Mouse (Mus musculus) heart, embryonic 15.5 days (tissue): ENCODE results near the gene Eng. TPM values are rescaled to one million over a fixed set of nuclear protein-coding genes. Genes with fewer than 3 reads are reported as not detected.
A peak's percentile ranks its signal among the peaks of the same experiment; 100 is the strongest.

ENCODE experiments used
- ATAC-seq: fragments of 200-750 bp; cut with Nextera tagmentation; replicated peaks from 2 replicates; pipeline ENCODE4 v1.8.0; 2017; ENCODE audit warnings: low read depth, moderate TSS enrichment; ENCODE audit not compliant: insufficient number of reproducible peaks, insufficient read depth, low FRiP score
- H3K27ac ChIP-seq: fragments of 300-500 bp; sonication (generic); 2 replicates; pipeline ENCODE4 v1.5.1; 2015; ENCODE audit warnings: mild to moderate bottlenecking, inconsistent platforms
- H3K27me3 ChIP-seq: fragments of 300-500 bp; sonication (generic); 2 replicates; pipeline ENCODE4 v1.6.1; 2015; ENCODE audit warnings: inconsistent platforms
- H3K36me3 ChIP-seq: fragments of 300-500 bp; sonication (generic); 2 replicates; pipeline ENCODE4 v1.6.1; 2015; ENCODE audit warnings: mild to moderate bottlenecking, inconsistent platforms
- H3K4me1 ChIP-seq: fragments of 300-500 bp; sonication (generic); replicated peaks from 2 replicates; pipeline ENCODE4 v1.6.1; 2015; ENCODE audit warnings: inconsistent platforms
- H3K4me2 ChIP-seq: fragments of 300-500 bp; sonication (generic); 2 replicates; pipeline ENCODE4 v1.6.1; 2015; ENCODE audit warnings: inconsistent platforms, mild to moderate bottlenecking, moderate library complexity
- H3K4me3 ChIP-seq: fragments of 300-500 bp; sonication (generic); 2 replicates; pipeline ENCODE4 v1.5.1; 2015; ENCODE audit warnings: mild to moderate bottlenecking, inconsistent platforms
- H3K9ac ChIP-seq: fragments of 300-500 bp; sonication (generic); 2 replicates; pipeline ENCODE4 v1.6.1; 2015; ENCODE audit warnings: mild to moderate bottlenecking, inconsistent platforms
- H3K9me3 ChIP-seq: fragments of 300-500 bp; sonication (generic); replicated peaks from 2 replicates; pipeline ENCODE4 v1.6.1; 2016; ENCODE audit warnings: inconsistent platforms
- WGBS: fragments of 180-500 bp; shearing (Covaris S2); methylation state at CpG from one replicate; pipeline ENCODE4 v1.1.7; 2015; ENCODE audit warnings: mixed read lengths; 5-methylcytosine and 5-hydroxymethylcytosine counted together
- polyA plus RNA-seq: library from polyadenylated mRNA; unstranded; fragments of >200 nt; fragmentation: Nextera tagmentation; extraction: Ambion mirVana; gene quantifications from 2 replicates; pipeline ENCODE4 v1.2.1, GENCODE M21; 2015

Gene Eng
- polyA plus RNA-seq, 1 experiment from 2014 or later: 144 TPM

DNA sequence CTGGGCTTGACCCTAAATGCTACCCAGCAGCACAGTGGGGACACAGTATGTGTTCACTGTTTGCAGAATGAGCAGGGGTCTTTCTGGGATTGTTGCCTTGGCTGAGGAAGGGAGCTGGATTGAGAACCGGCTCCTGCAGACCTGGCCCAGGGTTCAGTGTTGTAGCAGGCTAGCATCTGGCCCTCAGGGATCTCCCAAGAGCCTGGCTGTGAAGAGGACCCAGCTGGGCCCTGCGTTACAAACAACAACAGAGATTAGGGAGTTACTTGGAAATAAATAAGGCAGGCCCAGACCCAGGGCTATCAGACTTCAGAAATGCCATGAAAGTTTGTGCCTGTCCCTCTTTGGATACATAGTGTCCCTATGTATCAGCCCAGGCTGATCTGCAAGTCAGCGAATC is 748 bp upstream of the Eng start:
- 48% methylated on average over 3 of the region's 3 CpGs for WGBS
- no peaks in the 10 kb centered on the region for H3K27me3 ChIP-seq
- H3K36me3 ChIP-seq: no peaks in the 10 kb centered on the region
- H3K4me2 ChIP-seq: no peak overlapping the region
- no peak overlapping the region for H3K4me3 ChIP-seq
- no peak for ATAC-seq
- H3K4me1 ChIP-seq: peaks cover 54% of the 10 kb centered on the region
- peak overlapping the region; percentile 84 for H3K27ac ChIP-seq
- H3K9me3 ChIP-seq: no peaks in the 10 kb centered on the region
- H3K9ac ChIP-seq: no peak overlapping the region

DNA sequence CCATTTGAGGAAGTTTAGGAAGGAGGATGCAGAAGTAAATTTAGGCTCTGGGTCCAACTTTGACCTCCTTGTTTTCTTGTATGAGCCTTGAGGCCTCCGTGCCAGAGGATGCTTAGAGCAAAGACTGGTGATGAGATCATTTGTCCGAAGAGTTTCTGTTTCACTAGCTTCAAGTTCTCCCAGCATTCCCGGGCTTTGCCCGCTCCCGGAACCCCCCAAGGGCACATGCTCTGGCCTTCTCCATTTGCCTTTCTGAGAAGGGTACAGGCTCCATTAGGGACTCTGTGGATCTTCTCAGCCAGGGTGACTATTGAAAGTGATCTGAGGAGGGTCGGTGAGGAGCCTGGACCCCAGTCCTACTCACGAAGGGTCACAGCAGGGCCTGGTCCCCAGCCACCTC is 971 bp downstream of the Eng start:
- H3K9me3 ChIP-seq: no peaks in the 10 kb centered on the region
- peak overlapping the region; percentile 47 for H3K4me3 ChIP-seq
- no peaks in the 10 kb centered on the region for H3K27me3 ChIP-seq
- H3K4me2 ChIP-seq: peak overlapping the region; percentile 52
- H3K4me1 ChIP-seq: peaks cover 46% of the 10 kb centered on the region
- peak overlapping the region; percentile 84 for H3K27ac ChIP-seq
- no peak for ATAC-seq
- WGBS: 71% methylated on average over 7 of the region's 7 CpGs
- no peaks in the 10 kb centered on the region for H3K36me3 ChIP-seq
- H3K9ac ChIP-seq: peak overlapping the region; percentile 51

- Histone ChIP-seq H3K36me3 (peaks cover 10% of the 10 kb centered on the region; the same call in 1 of the 2 replicates), H3K27me3 (no peaks in the 10 kb centered on the region), H3K4me1 (peaks cover 37% of the 10 kb centered on the region), H3K9ac (0 out of 2 replicates have a peak overlapping the region, but pooled peaks have one; percentile 14), H3K9me3 (no peaks in the 10 kb centered on the region), H3K27ac (peak overlapping the region; percentile 64), H3K4me2 (peak overlapping the region; percentile 39), H3K4me3 (0 out of 2 replicates have a peak overlapping the region, but pooled peaks have one; percentile 3)
- 18% methylated on average over 7 of the region's 7 CpGs for whole genome bisulfite sequencing
- ATAC-seq: no peak
Measured at GRCm38 (mm10) chr2:32653764-32654163, 7.4 kb downstream of the Eng start.

DNA sequence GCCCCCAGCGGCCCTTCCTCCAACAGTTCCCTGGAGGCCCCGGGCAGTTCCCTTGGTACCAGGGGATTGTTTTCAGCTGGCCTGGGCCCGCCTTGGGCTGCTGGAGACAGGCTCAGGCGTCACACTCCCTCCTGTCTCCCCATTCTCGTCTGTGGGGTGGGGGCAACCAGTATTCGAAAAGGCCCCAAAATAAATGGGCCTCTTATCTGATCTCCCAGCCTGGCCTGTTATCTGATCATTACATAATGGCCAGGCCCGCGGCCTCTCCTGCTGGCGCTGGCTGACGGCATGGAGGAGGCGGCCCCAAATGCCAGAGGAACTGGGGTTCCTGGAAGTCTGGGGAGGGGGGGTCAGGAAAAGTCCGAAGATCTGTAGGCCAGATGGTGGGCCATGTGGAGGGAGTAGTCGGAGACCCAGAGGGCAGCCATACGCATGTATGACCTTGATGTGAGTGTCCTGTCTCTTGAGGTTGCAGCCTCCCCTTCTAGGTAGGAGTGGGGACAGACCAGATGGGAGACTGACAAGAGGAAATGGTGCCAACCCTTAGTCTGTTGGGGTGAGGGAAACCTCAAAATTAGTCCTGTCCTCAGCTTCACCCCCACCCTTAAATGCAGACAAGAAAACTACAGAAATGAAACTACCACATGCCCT is 8.5 kb downstream of the Eng start:
- Histone ChIP-seq H3K4me1 (peaks cover 37% of the 10 kb centered on the region), H3K4me2 (peak overlapping the region; percentile 39)

GRCm38 (mm10) chr2:32655394-32655744 is 9.0 kb downstream of the Eng start:
- no peak overlapping the region for H3K9ac ChIP-seq
- H3K27ac ChIP-seq: peak overlapping the region; percentile 64
- no peak overlapping the region; the same call in 1 of the 2 replicates for H3K4me2 ChIP-seq
- no peaks in the 10 kb centered on the region for H3K9me3 ChIP-seq
- H3K4me1 ChIP-seq: peaks cover 37% of the 10 kb centered on the region
- H3K36me3 ChIP-seq: peaks cover 10% of the 10 kb centered on the region; the same call in 1 of the 2 replicates
- H3K27me3 ChIP-seq: no peaks in the 10 kb centered on the region
- no peak for ATAC-seq
- no peak overlapping the region for H3K4me3 ChIP-seq
- 69% methylated on average over 3 of the region's 3 CpGs for WGBS

More for the DNA sequence above, 8.5 kb downstream of the Eng start:
- H3K36me3 ChIP-seq: peaks cover 10% of the 10 kb centered on the region; the same call in 1 of the 2 replicates
- 58% methylated on average over 14 of the region's 14 CpGs for WGBS
- H3K4me3 ChIP-seq: no peak overlapping the region
- no peaks in the 10 kb centered on the region for H3K9me3 ChIP-seq
- H3K27ac ChIP-seq: peak overlapping the region; percentile 64
- ATAC-seq: no peak; the same call in 1 of the 2 replicates
- H3K27me3 ChIP-seq: no peaks in the 10 kb centered on the region
- peak overlapping the region; percentile 25; the same call in 1 of the 2 replicates for H3K9ac ChIP-seq

- H3K4me3 ChIP-seq: no peak overlapping the region
- no peak overlapping the region; the same call in 1 of the 2 replicates for H3K4me2 ChIP-seq
- H3K36me3 ChIP-seq: peaks cover 10% of the 10 kb centered on the region; the same call in 1 of the 2 replicates
- WGBS: 44% methylated on average over 12 of the region's 12 CpGs
- H3K27ac ChIP-seq: peak overlapping the region; percentile 72
- H3K4me1 ChIP-seq: peaks cover 40% of the 10 kb centered on the region
- H3K27me3 ChIP-seq: no peaks in the 10 kb centered on the region
- no peak overlapping the region for H3K9ac ChIP-seq
- H3K9me3 ChIP-seq: no peaks in the 10 kb centered on the region
- ATAC-seq: peak; percentile 70
Measured at GRCm38 (mm10) chr2:32655826-32656225, 9.4 kb downstream of the Eng start.

GRCm38 (mm10) chr2:32658873-32659272 is 12.5 kb downstream of the Eng start:
- H3K36me3 ChIP-seq: peaks cover 10% of the 10 kb centered on the region; the same call in 1 of the 2 replicates
- WGBS: 72% methylated on average over 2 of the region's 2 CpGs
- H3K4me3 ChIP-seq: no peak overlapping the region
- no peaks in the 10 kb centered on the region for H3K27me3 ChIP-seq
- H3K4me2 ChIP-seq: no peak overlapping the region
- H3K9me3 ChIP-seq: no peaks in the 10 kb centered on the region
- no peak overlapping the region for H3K27ac ChIP-seq
- no peak overlapping the region for H3K9ac ChIP-seq
- no peak for ATAC-seq
- peaks cover 39% of the 10 kb centered on the region for H3K4me1 ChIP-seq

DNA sequence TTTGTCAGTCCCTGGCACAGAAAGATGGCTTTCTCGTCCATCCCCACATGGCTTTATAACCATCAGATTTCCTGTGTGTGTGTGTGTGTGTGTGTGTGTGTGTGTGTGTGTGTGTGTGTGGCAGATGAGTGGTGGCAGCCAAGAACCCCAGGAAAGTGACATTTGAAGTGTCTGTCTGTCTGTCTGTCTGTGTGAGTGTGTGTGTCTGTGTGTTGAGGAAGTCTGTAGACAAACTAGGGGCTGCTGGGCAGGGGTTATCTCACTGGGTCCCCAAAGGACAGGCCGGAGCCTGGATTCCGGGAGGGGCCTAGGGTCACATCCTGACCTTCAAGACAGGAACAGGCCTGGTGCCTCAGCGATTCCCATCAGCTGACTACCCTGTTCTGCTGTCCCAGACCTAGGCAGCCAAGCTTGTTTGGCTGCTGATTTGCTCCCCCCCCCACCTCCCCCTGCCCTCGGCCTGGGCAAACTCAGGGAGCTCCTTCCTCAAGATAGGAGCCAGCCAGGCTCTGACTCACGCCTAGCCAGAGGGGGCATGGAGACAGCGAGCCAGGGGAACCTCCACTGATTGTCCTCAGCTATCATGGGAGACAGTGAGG is 15.2 kb downstream of the Eng start:
- 29% methylated on average over 7 of the region's 7 CpGs for WGBS

DNA sequence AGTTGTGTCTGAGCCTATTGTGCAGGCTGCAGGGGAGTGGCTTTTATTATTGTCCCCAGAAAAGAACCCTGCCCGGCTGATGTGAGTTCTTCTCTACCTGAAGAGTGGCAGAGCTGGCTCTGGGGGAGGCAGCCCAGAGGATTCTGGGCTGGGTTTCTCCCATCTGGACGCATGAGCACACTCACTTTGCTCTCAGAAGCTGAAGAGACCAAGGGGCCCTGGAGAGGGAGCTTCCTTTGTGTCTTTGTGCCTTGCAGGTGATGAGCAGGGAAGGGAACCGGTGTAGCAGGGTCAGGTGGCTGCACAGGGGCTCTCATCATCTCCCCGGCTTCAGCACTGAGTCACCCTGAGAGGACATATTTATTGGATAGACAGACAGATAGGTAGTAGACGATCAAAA is 15.9 kb downstream of the Eng start:
- Histone ChIP-seq H3K9ac (peak overlapping the region; percentile 19; the same call in 1 of the 2 replicates), H3K36me3 (peaks cover 8% of the 10 kb centered on the region; the same call in 1 of the 2 replicates), H3K4me2 (no peak overlapping the region), H3K4me1 (peaks cover 36% of the 10 kb centered on the region), H3K9me3 (no peaks in the 10 kb centered on the region), H3K27ac (peak overlapping the region; percentile 71), H3K4me3 (no peak overlapping the region), H3K27me3 (no peaks in the 10 kb centered on the region)
- 41% methylated on average over 5 of the region's 5 CpGs for WGBS
- no peak for ATAC-seq

More for the DNA sequence above, 15.2 kb downstream of the Eng start:
- peaks cover 36% of the 10 kb centered on the region for H3K4me1 ChIP-seq
- peak overlapping the region; percentile 27 for H3K9ac ChIP-seq
- H3K36me3 ChIP-seq: peaks cover 10% of the 10 kb centered on the region; the same call in 1 of the 2 replicates
- no peak overlapping the region for H3K4me2 ChIP-seq
- no peaks in the 10 kb centered on the region for H3K9me3 ChIP-seq
- H3K27me3 ChIP-seq: no peaks in the 10 kb centered on the region
- peak; percentile 81 for ATAC-seq
- H3K4me3 ChIP-seq: no peak overlapping the region
- peak overlapping the region; percentile 71 for H3K27ac ChIP-seq

GRCm38 (mm10) chr2:32665345-32665744 is 18.9 kb downstream of the Eng start:
- no peaks in the 10 kb centered on the region for H3K27me3 ChIP-seq
- H3K4me3 ChIP-seq: no peak overlapping the region
- no peak overlapping the region for H3K4me2 ChIP-seq
- 56% methylated on average over 8 of the region's 8 CpGs for WGBS
- H3K27ac ChIP-seq: peak overlapping the region; percentile 58
- no peak for ATAC-seq
- peaks cover 8% of the 10 kb centered on the region; the same call in 1 of the 2 replicates for H3K36me3 ChIP-seq
- H3K9ac ChIP-seq: no peak overlapping the region
- H3K4me1 ChIP-seq: peaks cover 51% of the 10 kb centered on the region
- no peaks in the 10 kb centered on the region for H3K9me3 ChIP-seq

DNA sequence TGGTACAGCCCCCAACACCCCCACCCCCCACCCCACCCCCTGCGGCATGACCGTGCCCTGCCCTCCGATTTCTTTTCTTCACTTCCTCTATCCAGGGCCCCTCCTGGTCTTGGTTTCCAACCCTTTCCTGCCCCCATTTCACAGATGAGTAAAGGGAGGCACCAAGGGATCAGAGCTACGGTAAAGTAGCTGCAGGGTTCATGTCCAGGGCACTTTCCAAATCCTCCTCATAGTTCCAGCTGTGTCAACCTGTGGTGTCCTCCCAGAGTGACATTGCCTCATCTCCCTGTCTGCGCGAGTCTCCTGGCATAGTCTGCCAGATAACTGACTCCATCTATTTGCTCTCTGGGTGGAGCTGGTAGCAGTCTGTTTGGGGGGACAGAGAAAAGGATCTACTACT is 19.5 kb downstream of the Eng start:
- WGBS: 75% methylated on average over 6 of the region's 6 CpGs
- peaks cover 47% of the 10 kb centered on the region for H3K4me1 ChIP-seq

More for the DNA sequence above, 19.5 kb downstream of the Eng start:
- Histone ChIP-seq H3K36me3 (peaks cover 13% of the 10 kb centered on the region; the same call in 1 of the 2 replicates), H3K27ac (peak overlapping the region; percentile 58), H3K9me3 (no peaks in the 10 kb centered on the region), H3K4me2 (no peak overlapping the region), H3K27me3 (no peaks in the 10 kb centered on the region), H3K4me3 (no peak overlapping the region), H3K9ac (no peak overlapping the region)
- no peak for ATAC-seq
